Mouse (Mus musculus): ENCODE results near the gene Ube2g1. TPM values are rescaled to one million over a fixed set of nuclear protein-coding genes. Genes with fewer than 3 reads are reported as not detected.

Gene Ube2g1
- polyA plus RNA-seq, 1 experiment = 20.2 TPM

DNA sequence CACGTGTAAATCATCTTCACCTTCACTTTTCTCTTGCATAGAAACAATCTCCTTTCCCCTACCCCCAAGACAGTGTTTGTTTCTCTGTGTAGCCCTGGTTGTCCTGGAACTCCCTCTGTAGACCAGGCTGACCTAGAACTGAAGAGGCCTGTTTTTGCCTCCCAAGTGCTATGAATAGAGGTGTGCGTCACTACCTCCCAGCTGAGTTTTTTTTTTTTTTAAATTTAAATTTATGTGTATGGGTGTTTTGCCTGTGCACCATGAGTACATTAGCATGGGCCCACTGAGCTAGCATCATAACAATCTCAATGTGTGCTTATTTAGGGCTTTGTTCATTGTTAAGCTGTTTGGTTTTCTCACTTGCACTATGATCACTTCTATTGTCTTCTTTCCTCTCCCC lies 43.3 kb downstream of the Ube2g1 start:
- Histone ChIP-seq H3K4me3 (ENCODE audit: insufficient read depth, low read length) (no peak overlapping the region), H3K4me1 (ENCODE audit: control insufficient read depth, insufficient read depth, low read length) (peaks cover 2% of the 10 kb centered on the region), H3K27ac (ENCODE audit: insufficient read depth, low read depth, low read length) (no peak overlapping the region)
- no peak for TF ChIP-seq CTCF (IDR thresholded peaks at IDR 0.05; ENCODE audit: low read depth, low read length)
- TF ChIP-seq POLR2A (IDR thresholded peaks at IDR 0.05; ENCODE audit: borderline replicate concordance, low read depth, low read length) = no peak

DNA sequence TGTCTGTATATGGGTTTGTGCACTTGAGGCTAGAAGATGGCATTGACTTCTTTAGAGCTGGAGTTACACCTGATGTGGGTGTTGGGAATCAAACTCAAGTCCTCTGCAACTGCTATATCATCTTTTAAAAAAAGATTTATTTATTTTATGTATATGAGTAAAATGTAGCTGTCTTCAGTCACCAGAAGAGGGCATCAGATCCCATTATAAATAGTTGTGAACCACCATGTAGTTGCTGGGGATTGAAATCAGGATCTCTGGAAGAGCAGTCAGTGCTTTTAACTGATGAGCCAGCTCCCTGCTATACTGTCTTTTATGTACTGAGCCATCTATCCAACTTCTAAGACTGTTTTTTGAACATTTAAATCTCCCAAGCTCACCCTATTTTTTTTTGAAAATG lies 52.8 kb downstream of the Ube2g1 start:
- TF ChIP-seq CTCF (IDR thresholded peaks at IDR 0.05; ENCODE audit: low read depth, low read length) (no peak), POLR2A (IDR thresholded peaks at IDR 0.05; ENCODE audit: borderline replicate concordance, low read depth, low read length) (no peak)
- peaks cover 2% of the 10 kb centered on the region; the same call in 1 of the 2 replicates for H3K4me1 ChIP-seq (ENCODE audit: control insufficient read depth, insufficient read depth, low read length)
- H3K27ac ChIP-seq (ENCODE audit: insufficient read depth, low read depth, low read length) = no peak overlapping the region
- no peak overlapping the region for H3K4me3 ChIP-seq (ENCODE audit: insufficient read depth, low read length)

DNA sequence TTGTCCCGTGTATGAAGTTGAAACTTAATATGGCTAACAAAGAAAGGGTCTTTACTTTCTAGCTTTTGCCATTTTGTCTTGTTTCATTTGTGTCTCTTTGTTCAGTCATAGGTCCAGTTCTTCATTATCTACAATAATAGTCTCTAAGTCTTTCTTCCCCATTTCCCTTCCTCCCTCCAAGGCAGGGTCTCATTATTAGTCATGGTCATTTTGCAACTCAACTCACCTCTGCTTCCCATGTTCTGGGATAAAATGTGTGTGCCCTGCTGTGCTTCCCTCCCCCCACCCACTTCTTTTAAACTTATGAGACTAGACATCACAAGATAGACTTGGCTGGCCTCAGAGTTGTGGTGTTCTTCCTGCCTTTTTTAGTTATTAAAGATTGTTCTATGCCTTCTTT lies 53.3 kb downstream of the Ube2g1 start:
- Histone ChIP-seq H3K4me1 (ENCODE audit: control insufficient read depth, insufficient read depth, low read length) (peaks cover 2% of the 10 kb centered on the region; the same call in 1 of the 2 replicates), H3K4me3 (ENCODE audit: insufficient read depth, low read length) (no peak overlapping the region), H3K27ac (ENCODE audit: insufficient read depth, low read depth, low read length) (no peak overlapping the region)
- TF ChIP-seq CTCF (IDR thresholded peaks at IDR 0.05; ENCODE audit: low read depth, low read length) (no peak), POLR2A (IDR thresholded peaks at IDR 0.05; ENCODE audit: borderline replicate concordance, low read depth, low read length) (no peak)

DNA sequence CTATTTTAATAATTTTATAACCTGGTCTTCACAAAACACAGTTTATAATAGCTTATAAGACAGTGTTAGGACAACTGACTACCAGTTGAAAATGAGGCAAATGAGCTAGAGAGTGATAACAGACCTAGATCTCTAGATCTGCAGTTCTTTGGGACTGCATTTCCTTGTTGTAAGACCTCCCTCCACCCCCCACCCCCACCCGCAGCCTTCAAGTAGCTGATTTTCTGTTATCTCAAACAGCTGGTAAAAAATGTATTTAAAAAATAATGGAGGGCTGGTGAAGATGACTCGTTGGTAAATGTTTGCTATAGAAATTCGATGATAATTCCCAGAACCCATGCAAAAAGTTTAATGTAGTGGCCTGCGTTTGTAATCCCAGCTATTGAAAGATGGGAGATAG lies 57.6 kb downstream of the Ube2g1 start:
- no peak for TF ChIP-seq CTCF (IDR thresholded peaks at IDR 0.05; ENCODE audit: low read depth, low read length)
- no peak for TF ChIP-seq POLR2A (IDR thresholded peaks at IDR 0.05; ENCODE audit: borderline replicate concordance, low read depth, low read length)
- Histone ChIP-seq H3K4me3 (ENCODE audit: insufficient read depth, low read length) (no peak overlapping the region), H3K4me1 (ENCODE audit: control insufficient read depth, insufficient read depth, low read length) (peaks cover 2% of the 10 kb centered on the region; the same call in 1 of the 2 replicates), H3K27ac (ENCODE audit: insufficient read depth, low read depth, low read length) (no peak overlapping the region)

DNA sequence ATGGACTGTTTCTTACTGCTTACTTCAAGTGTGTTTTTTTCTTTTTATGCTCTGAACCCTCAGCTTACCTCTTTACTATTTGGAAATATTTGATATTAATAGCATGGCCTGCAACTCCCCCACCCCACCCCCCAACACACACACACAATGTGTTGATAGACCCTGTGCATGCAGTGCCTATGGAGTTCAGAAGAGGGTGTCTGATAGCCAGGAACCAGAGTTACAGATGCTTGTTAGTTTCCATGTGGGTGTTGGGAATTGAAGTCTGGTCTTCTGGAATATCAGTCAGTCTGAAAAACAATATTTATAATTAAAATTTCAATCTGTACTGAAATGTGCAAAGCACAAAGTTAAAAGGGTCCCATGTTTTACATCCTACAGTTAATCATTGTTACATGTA lies 63.6 kb downstream of the Ube2g1 start:
- peaks cover 17% of the 10 kb centered on the region for H3K4me1 ChIP-seq (ENCODE audit: control insufficient read depth, insufficient read depth, low read length)
- H3K4me3 ChIP-seq (ENCODE audit: insufficient read depth, low read length) = no peak overlapping the region
- no peak for TF ChIP-seq POLR2A (IDR thresholded peaks at IDR 0.05; ENCODE audit: borderline replicate concordance, low read depth, low read length)
- TF ChIP-seq CTCF (IDR thresholded peaks at IDR 0.05; ENCODE audit: low read depth, low read length) = no peak
- no peak overlapping the region for H3K27ac ChIP-seq (ENCODE audit: insufficient read depth, low read depth, low read length)

DNA sequence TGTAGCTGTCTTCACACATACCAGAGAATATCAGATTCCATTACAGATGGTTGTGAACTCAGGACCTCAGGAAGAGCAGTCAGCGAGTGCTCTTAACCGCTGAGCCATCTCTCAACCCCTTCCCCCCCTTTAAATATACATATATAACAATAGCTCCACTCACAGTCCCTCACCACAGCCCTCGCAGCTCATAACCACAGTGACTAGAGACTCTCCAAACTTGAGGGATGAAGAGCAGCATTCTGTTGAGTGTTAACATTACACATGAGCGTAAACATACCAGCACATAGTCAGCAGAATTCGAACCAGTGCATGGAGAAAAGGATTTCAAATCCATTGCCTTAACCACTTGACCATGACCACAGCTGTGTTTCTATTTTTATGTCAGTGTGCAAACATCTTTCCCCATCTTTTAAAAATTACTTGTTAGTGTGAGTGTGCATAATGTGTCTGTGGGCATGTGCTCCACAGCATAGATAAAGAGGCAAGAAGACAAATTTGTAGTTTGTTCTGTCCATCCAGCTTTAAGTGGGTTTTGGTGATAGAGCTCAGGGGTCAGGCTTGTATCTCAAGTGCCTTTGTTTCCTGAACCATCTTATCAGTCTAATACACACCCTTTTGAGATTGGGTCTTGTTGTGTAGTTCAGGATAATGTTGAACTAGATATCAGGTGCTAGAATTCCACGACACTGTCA lies 64.4 kb downstream of the Ube2g1 start:
- Histone ChIP-seq H3K4me3 (ENCODE audit: insufficient read depth, low read length) (no peak overlapping the region), H3K4me1 (ENCODE audit: control insufficient read depth, insufficient read depth, low read length) (peaks cover 17% of the 10 kb centered on the region), H3K27ac (ENCODE audit: insufficient read depth, low read depth, low read length) (0 out of 2 replicates have a peak overlapping the region, but pooled peaks have one; percentile 8)
- TF ChIP-seq POLR2A (IDR thresholded peaks at IDR 0.05; ENCODE audit: borderline replicate concordance, low read depth, low read length) (no peak), CTCF (IDR thresholded peaks at IDR 0.05; ENCODE audit: low read depth, low read length) (no peak)

DNA sequence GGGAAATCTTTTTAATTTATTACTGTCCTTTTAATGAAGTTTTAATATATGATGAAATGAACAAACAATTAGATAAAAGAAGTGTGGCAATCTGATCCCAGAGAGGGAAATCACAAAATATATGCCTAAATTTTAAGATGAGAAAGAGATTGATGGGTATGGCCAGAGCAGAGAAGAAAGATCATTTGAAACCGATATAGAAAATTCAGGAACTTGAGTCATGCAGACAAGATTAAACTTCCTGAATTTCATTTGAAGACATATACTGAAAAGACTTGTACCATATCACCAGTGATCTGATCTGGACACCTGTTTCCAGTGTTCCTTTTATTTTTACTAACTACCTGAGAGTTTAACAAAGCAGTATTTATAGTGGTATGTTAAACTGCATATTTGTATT lies 65.4 kb downstream of the Ube2g1 start:
- Histone ChIP-seq H3K27ac (ENCODE audit: insufficient read depth, low read depth, low read length) (no peak overlapping the region), H3K4me1 (ENCODE audit: control insufficient read depth, insufficient read depth, low read length) (peaks cover 17% of the 10 kb centered on the region), H3K4me3 (ENCODE audit: insufficient read depth, low read length) (no peak overlapping the region)
- TF ChIP-seq POLR2A (IDR thresholded peaks at IDR 0.05; ENCODE audit: borderline replicate concordance, low read depth, low read length) (no peak), CTCF (IDR thresholded peaks at IDR 0.05; ENCODE audit: low read depth, low read length) (no peak)

DNA sequence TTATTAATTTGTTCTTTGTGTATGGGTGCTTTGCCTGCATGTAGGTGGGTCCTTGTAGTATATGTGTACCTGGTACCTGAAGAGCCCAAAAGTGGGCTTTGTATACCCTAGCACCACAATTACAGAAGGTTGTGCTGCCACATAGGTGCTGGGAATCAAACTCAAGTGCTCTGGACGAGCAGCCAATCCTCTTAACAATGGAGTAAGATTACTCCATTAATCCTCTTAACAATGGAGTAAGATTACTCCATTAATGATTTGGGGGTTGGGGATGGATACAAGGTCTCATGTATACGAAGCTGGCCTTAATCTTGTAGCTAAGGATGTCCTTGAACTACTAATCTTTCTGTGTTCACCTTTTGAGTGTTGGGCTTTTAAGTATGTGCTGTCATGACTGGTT lies 68.2 kb downstream of the Ube2g1 start:
- H3K4me1 ChIP-seq (ENCODE audit: control insufficient read depth, insufficient read depth, low read length) = peaks cover 17% of the 10 kb centered on the region
- no peak for TF ChIP-seq POLR2A (IDR thresholded peaks at IDR 0.05; ENCODE audit: borderline replicate concordance, low read depth, low read length)
- no peak overlapping the region for H3K4me3 ChIP-seq (ENCODE audit: insufficient read depth, low read length)
- no peak overlapping the region for H3K27ac ChIP-seq (ENCODE audit: insufficient read depth, low read depth, low read length)

DNA sequence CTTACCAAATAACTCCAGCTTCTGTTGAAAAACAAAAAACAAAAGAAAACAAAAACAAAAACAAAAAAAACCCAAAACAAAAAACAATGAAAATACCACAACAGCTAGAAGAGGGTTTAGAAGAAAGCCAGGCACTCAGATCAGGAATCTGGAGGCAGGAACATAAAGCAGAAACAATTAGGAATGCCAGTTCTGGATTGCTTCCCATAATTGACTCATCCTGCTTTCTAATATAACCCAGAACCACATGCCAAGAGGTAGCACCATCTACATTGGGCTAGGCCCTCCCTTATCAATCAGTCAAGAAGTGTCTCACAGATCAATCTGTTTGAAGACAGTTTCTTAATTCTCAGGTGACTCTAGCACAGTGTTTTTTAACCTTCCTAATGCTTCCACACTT lies 73.6 kb downstream of the Ube2g1 start:
- no peak for TF ChIP-seq CTCF (IDR thresholded peaks at IDR 0.05; ENCODE audit: low read depth, low read length)
- TF ChIP-seq POLR2A (IDR thresholded peaks at IDR 0.05; ENCODE audit: borderline replicate concordance, low read depth, low read length) = no peak
- Histone ChIP-seq H3K4me1 (ENCODE audit: control insufficient read depth, insufficient read depth, low read length) (no peaks in the 10 kb centered on the region; the same call in 1 of the 2 replicates), H3K27ac (ENCODE audit: insufficient read depth, low read depth, low read length) (no peak overlapping the region), H3K4me3 (ENCODE audit: insufficient read depth, low read length) (no peak overlapping the region)

DNA sequence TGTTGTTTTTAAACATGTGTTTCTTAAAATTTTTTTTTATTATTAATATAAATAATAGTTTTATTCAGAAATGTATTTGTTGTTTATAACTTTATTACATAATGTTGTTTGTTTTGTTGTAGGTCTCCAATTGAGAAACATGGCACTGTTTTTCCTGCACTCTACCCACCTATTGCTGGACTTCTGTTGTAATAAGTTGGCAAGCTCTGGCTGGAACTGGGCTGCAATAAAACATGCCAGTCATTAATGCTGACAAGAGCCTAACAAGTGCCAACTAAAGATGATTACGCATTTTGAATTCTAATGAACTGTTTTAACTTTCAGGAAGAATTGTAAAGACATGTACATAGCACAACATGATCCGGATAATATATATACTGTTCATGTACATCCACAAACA lies 76.3 kb downstream of the Ube2g1 start:
- TF ChIP-seq CTCF (IDR thresholded peaks at IDR 0.05; ENCODE audit: low read depth, low read length) (no peak), POLR2A (IDR thresholded peaks at IDR 0.05; ENCODE audit: borderline replicate concordance, low read depth, low read length) (no peak)
- H3K27ac ChIP-seq (ENCODE audit: insufficient read depth, low read depth, low read length) = no peak overlapping the region
- H3K4me1 ChIP-seq (ENCODE audit: control insufficient read depth, insufficient read depth, low read length) = no peaks in the 10 kb centered on the region; the same call in 1 of the 2 replicates
- no peak overlapping the region for H3K4me3 ChIP-seq (ENCODE audit: insufficient read depth, low read length)

Data from bone marrow macrophage, adult 2 months (primary cell).